Mouse (Mus musculus): ENCODE data around the gene Zkscan6.

Gene Zkscan6

DNA sequence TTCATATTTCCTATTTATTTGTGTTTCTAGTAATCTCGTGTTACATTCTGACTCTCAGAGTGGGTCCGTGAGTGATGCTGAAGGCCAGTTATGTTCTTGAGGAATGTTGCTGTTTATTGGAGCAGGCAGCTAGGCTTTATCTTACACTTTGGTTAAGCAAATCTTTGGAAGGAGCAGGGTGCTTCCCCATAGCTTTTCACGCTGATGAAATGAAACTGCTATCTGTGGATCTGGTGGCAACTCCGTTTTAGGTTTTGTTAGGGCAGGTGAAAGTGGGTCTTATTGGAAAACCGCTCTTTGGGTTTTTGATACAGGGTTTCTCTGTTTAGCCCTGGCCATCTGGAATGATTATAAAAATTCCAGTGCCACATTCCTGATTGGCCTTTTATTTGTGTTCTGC is 5.1 kb downstream of the Zkscan6 start:
- DNase-seq (ENCODE audit: low spot score) = no peak

DNA sequence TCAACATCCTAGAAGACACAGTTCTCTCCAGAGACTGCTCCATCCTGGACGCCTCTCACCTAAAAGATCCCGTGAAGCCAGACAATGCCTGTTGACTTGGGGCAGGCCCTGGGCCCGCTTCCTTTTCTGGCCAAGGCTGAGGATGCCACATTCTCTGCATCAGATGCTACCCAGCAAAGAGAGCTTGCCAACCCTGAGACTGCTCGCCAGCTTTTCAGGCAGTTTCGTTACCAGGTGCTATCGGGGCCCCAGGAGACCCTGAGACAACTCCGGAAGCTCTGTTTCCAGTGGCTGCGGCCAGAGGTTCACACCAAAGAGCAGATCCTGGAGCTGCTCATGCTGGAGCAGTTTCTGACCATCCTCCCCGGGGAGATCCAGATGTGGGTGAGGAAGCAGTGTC is 7.4 kb downstream of the Zkscan6 start:
- DNase-seq (ENCODE audit: low spot score) = no peak

DNA sequence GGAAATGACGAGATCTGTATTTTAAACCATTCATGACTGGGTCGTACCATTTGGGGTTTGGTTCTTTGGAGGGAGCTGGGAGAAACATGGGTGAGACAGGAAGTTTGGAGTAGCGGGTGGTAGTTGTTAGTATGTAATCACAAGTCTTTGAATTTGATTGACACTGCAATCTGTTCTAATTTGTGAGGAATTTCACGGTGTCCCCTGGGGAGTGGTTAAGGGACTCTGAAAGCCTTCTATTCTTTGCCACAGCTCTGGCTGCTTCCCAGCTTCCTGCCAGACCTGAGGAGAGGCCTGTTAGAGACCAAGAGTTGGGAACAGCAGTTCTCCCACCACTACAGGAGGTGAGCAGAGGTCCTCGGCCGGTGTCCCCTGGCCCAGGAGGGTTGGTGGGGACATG is 9.3 kb downstream of the Zkscan6 start:
- DNase-seq (ENCODE audit: low spot score) = no peak

DNA sequence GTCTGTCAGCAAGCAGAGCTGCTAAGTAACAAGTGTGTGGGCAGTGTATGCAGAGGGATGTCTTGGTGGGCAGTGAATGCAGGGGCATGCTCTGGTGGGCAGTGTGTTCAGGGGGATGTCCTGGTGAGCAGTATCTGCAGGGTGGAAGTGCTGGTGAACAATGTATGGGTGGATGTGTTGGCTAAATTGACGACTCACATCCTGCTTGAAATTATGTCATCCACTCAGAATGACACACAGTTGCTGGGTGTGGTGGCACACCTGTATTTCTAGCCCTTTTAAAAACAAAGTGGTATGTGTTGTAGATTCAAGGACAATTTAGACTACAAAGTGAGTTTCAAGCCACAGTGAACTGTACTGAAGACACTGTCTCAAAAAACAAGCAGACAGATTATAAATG is 11.2 kb downstream of the Zkscan6 start:
- DNase-seq (ENCODE audit: low spot score) = no peak

DNA sequence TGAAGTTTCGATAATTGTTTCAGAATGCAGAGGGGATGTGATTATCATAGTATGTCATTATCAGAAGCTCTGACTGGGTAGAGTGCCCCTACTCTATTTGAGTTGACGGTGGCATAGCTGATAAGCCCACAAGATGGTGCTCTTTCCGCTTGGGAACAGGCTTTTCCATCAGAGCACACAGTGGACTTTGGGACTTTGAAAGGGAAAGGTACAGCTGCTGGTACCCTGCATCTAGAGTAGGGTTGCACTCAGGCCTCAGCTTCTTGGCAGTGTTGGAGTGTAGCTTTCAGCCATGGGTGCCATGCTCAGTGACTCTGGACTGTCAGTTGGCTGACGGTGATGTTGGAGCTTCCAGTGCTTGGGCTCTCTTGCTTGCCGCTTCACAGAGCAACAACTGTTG is 13.3 kb downstream of the Zkscan6 start:
- no peak for DNase-seq (ENCODE audit: low spot score)

DNA sequence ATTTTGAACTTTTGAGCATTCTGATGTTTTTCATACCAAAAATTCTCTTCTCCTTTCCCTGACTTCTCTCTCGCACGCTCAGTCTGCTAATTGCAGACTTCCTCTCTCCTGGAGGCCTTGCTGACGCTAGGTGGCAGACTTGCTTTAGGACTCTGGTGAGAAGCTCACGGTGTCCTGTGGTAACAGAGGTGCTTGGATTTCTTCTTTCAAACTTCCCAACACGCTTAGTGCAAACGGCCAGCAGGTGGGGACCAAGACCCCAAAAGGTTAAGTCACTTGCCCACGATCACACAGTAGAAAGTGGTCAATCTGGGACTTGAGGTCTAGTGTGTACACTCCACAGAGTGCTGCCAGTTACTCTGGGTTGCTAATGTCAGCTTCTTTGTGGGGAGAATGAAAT is 13.9 kb downstream of the Zkscan6 start:
- peak; percentile 73 for DNase-seq (ENCODE audit: low spot score)

DNA sequence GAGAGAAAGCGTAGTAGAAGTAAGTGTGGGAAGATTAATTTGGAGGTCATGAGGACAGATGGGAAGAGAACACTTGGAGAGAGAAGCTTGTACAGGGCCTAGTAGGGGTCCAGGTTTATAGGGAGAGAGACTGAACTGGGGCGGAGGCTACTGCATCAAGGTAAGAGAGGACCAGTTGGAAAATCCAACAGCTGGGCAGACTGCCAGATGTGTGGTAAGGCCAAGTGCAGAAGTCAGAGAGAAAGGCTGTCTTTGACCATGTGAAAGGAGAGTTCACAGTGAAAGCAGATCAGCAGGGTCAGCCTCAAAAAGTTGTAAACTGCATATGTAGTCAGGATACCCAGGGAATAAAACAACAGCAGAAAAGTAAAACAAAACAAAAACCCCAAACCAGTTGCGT is 17.6 kb downstream of the Zkscan6 start:
- no peak for DNase-seq (ENCODE audit: low spot score)

DNA sequence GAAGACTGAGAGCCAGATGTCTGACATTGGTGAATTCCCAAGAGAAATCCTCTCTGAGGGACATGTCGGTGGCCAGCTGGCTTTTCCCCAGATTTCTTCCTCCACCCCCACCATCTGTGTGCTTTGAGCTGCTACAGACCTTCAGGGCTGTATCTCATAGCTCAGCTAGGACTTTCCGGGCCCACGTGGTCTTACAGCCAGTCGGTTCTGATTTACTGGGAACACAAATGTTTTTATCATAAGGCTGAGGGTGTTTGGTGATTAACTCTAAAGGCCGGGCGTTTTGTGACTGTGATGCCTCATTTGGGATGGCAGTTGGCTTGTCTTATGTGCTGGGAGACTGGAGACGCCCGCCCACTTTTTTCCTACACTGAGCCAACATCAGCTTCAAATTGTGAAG is 32.0 kb downstream of the Zkscan6 start:
- DNase-seq (ENCODE audit: low spot score) = peak; percentile 66

DNA sequence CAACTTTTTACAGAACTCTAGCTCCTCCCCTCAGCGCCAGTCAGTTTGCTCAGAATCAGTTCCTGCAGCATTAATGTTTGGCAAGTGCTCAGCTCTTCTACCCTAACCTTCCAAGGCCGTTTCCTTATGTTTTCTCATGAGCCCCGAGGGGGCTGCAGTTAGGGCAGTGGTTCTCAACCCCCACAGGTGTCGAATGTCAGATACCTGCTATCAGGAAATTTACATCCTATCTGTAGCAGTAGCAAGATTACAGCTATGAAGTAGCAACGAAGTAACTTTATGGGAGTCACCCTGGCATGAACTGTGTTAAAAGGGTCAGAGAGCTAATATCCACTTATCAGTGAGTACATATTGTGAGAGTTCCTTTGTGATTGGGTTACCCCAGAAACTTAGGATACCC is 39.5 kb downstream of the Zkscan6 start:
- no peak for DNase-seq (ENCODE audit: low spot score)

DNA sequence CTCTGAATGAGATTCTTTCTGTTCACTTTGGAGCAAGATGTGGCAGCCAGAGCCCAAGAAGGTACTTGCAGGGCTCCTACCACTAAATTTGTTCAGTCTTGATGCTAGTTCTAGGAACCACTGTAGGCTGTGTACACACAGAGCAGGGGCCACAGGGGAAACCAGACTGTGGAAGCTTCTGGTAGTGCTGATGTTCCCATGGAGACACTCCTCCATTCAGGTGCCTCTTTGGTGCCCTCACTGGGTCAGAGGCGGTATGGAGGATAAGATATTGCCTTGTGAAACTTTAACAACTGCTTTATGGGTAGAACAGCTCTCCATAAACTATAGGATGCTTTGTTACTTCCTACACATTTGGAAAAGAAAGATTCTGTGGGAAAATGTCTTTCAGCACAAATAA is 45.1 kb downstream of the Zkscan6 start:
- peak; percentile 14 for DNase-seq (ENCODE audit: low spot score)

DNA sequence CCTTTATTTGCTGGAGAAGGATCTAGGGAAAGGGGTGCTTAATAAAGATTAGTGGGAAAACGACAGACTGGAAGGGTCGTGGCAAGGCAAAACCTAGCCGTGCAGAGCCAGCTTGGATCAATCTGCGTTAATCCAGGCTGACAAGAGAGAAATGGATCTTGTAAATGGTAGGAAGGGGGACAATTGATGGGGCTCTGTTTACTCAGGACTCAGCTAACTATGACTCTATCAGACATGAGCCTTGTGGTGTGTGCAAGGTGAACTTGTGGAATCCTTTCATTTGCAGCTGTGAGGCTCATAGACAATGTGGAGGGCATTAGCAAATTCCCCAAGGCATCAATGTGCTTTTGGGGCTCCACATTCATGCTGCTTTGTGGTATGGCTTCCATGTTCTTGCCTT is 54.5 kb downstream of the Zkscan6 start:
- no peak for DNase-seq (ENCODE audit: low spot score)

DNA sequence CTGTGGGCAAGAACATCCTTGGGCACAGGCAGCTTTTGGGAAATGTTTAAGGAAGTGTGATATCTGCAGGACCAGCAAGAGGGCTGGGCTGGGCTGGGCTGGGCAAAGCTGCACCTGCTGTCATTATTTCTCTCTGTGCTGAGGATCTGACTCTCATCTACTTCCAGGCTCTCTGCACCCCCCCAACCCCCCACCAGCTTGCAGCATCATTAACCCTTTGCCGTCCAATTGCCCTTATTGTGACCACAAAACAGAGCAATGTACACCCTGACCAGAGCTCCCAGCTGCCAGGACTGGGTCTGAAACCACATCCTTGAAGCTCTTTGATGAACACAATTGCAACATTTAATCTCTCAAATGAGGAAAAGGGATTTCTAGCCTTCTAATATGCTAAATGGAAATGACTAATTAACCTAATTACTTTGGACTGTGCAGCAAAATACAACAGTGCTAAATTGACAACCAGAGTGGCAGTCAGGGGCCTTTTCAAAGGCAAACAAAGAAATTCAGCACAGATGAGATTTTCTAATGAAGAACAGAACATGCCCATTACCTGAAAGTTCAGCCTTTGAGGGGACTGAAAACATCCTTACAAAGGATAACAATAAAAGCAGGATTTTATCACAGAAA is 70.3 kb downstream of the Zkscan6 start:
- no peak for DNase-seq (ENCODE audit: low spot score)

All from layer of hippocampus, adult 11-12 months (tissue).